Comparison of ENCODE assay signal across 18 mouse cellular contexts in genomic region chr11:72104223-72104622, GRCm38 (mm10). TPM values are rescaled to one million over a fixed set of nuclear protein-coding genes. Genes with fewer than 3 reads are reported as not detected.
DNase-seq lines count a peak whose midpoint lies in the region; ATAC-seq and TF ChIP-seq lines count a peak whose summit lies in the region.
"Had no signal": no experiment of that assay in that cellular context is flagged by ENCODE, and none has a peak within 500 bp of the region (broad histone marks: within the 10 kb centered on the region; RNA-seq: fewer than 3 reads in every experiment).

No protein-coding gene starts in this region.

- TF ChIP-seq POLR2A in cerebellum, adult 2 months (IDR thresholded peaks at IDR 0.05; ENCODE audit: borderline replicate concordance, insufficient read depth, low read length): no peak
- TF ChIP-seq POLR2A in olfactory bulb, adult 2 months (IDR thresholded peaks at IDR 0.05; ENCODE audit: insufficient read depth, low read depth, low read length): no peak

- no peak overlapping the region for H3K9ac ChIP-seq in midbrain, embryonic 12.5 days (replicated peaks)
- no peak overlapping the region for H3K9ac ChIP-seq in midbrain, postnatal 0 days (replicated peaks; ENCODE audit: low read length, poor library complexity, severe bottlenecking)
- no peak overlapping the region for H3K9ac ChIP-seq in hindbrain, embryonic 16.5 days (ENCODE audit: low read depth, low read length)
- H3K9ac ChIP-seq: heart, embryonic 15.5 days; kidney, embryonic 15.5 days; limb, embryonic 12.5 days; liver, embryonic 14.5 days had no signal

- WGBS in cerebellum, adult 2 months: 55% methylated on average over 8 of the region's 8 CpGs
- WGBS in midbrain, embryonic 12.5 days: 60% methylated on average over 8 of the region's 8 CpGs
- 59% methylated on average over 8 of the region's 8 CpGs for WGBS in midbrain, postnatal 0 days
- 66% methylated on average over 8 of the region's 8 CpGs for WGBS in hindbrain, embryonic 16.5 days
- 63% methylated on average over 8 of the region's 8 CpGs for WGBS in olfactory bulb, adult 2 months

- H3K4me2 ChIP-seq in midbrain, embryonic 12.5 days (replicated peaks): no peak overlapping the region
- H3K4me2 ChIP-seq in midbrain, postnatal 0 days (ENCODE audit: low read depth, low read length, poor library complexity, severe bottlenecking): no peak overlapping the region
- H3K4me2 ChIP-seq in hindbrain, embryonic 16.5 days (ENCODE audit: low read length): no peak overlapping the region
- H3K4me2 ChIP-seq: heart, embryonic 15.5 days; kidney, embryonic 15.5 days; limb, embryonic 12.5 days had no signal

- peak; percentile 12; the same call in 1 of the 2 replicates for TF ChIP-seq CTCF in cerebellum, adult 2 months (IDR thresholded peaks at IDR 0.05; ENCODE audit: borderline replicate concordance, insufficient read depth, low read depth, low read length)
- no peak for TF ChIP-seq CTCF in midbrain, postnatal 0 days (IDR thresholded peaks at IDR 0.05)
- no peak for TF ChIP-seq CTCF in olfactory bulb, adult 2 months (IDR thresholded peaks at IDR 0.05; ENCODE audit: insufficient read depth, low read depth, low read length)

- H3K36me3 ChIP-seq in midbrain, embryonic 12.5 days: no peaks in the 10 kb centered on the region
- H3K36me3 ChIP-seq in midbrain, postnatal 0 days (ENCODE audit: insufficient read depth, low read length): no peaks in the 10 kb centered on the region
- H3K36me3 ChIP-seq in hindbrain, embryonic 16.5 days (ENCODE audit: control insufficient read depth, insufficient read depth, low read length): no peaks in the 10 kb centered on the region
- H3K36me3 ChIP-seq: heart, embryonic 15.5 days; kidney, embryonic 15.5 days; limb, embryonic 12.5 days had no signal

- H3K27me3 ChIP-seq in cerebellum, adult 2 months (ENCODE audit: control insufficient read depth, insufficient read depth, low read length): no peaks in the 10 kb centered on the region; the same call in 1 of the 2 replicates
- no peaks in the 10 kb centered on the region for H3K27me3 ChIP-seq in midbrain, embryonic 12.5 days
- H3K27me3 ChIP-seq in midbrain, postnatal 0 days (ENCODE audit: insufficient read depth, low read length): no peaks in the 10 kb centered on the region
- no peaks in the 10 kb centered on the region for H3K27me3 ChIP-seq in hindbrain, embryonic 16.5 days (replicated peaks; ENCODE audit: control insufficient read depth, insufficient read depth, low read length)
- H3K27me3 ChIP-seq: heart, embryonic 15.5 days; kidney, embryonic 15.5 days; limb, embryonic 12.5 days had no signal

- no peak overlapping the region for H3K4me3 ChIP-seq in cerebellum, adult 2 months (replicated peaks; ENCODE audit: insufficient read depth, low read depth, low read length)
- H3K4me3 ChIP-seq in midbrain, embryonic 12.5 days: no peak overlapping the region
- H3K4me3 ChIP-seq in midbrain, postnatal 0 days (ENCODE audit: low read depth, low read length): no peak overlapping the region
- no peak overlapping the region for H3K4me3 ChIP-seq in hindbrain, embryonic 16.5 days (ENCODE audit: low read length)
- H3K4me3 ChIP-seq in olfactory bulb, adult 2 months (ENCODE audit: insufficient read depth, low read depth, low read length): no peak overlapping the region
- H3K4me3 ChIP-seq: heart, embryonic 15.5 days; kidney, embryonic 15.5 days; limb, embryonic 12.5 days had no signal

- no peak for ATAC-seq in midbrain, embryonic 12.5 days (ENCODE audit: low FRiP score, low read depth)
- ATAC-seq in midbrain, postnatal 0 days (ENCODE audit: low FRiP score): no peak
- no peak for ATAC-seq in hindbrain, embryonic 16.5 days
- ATAC-seq: inflammation-experienced regulatory T-cells, adult 6 months had no signal

- peaks cover 18% of the 10 kb centered on the region for H3K4me1 ChIP-seq in cerebellum, adult 2 months (ENCODE audit: control insufficient read depth, insufficient read depth, low read length)
- peaks cover 2% of the 10 kb centered on the region; the same call in 1 of the 2 replicates for H3K4me1 ChIP-seq in midbrain, embryonic 12.5 days
- H3K4me1 ChIP-seq in midbrain, postnatal 0 days (ENCODE audit: insufficient read depth, low read length): no peaks in the 10 kb centered on the region
- H3K4me1 ChIP-seq in hindbrain, embryonic 16.5 days (ENCODE audit: control insufficient read depth, insufficient read depth, low read depth, low read length): peaks cover 3% of the 10 kb centered on the region
- peaks cover 15% of the 10 kb centered on the region for H3K4me1 ChIP-seq in olfactory bulb, adult 2 months (ENCODE audit: control insufficient read depth, insufficient read depth, low read length)
- H3K4me1 ChIP-seq: heart, embryonic 15.5 days; kidney, embryonic 15.5 days; limb, embryonic 12.5 days had no signal

- DNase-seq in cerebellum, adult 2 months: peak in 1 of 2 experiments; percentile 59
- DNase-seq in cerebellum, adult 11 months: no peak
- no peak for DNase-seq in midbrain, postnatal 0 days (ENCODE audit: low spot score)
- DNase-seq in right cerebral cortex, postnatal 14 days: no peak
- DNase-seq in kidney, adult 18-20 months: no peak
- DNase-seq: lung, postnatal 14 days; spleen, adult 18-20 months; thymus, postnatal 4 days had no signal

- H3K27ac ChIP-seq in cerebellum, adult 2 months (ENCODE audit: insufficient read depth, low read length): no peak overlapping the region
- peak overlapping the region; percentile 58 for H3K27ac ChIP-seq in midbrain, embryonic 12.5 days (replicated peaks)
- no peak overlapping the region for H3K27ac ChIP-seq in midbrain, postnatal 0 days (ENCODE audit: low read depth, low read length)
- peak overlapping the region; percentile 55 for H3K27ac ChIP-seq in hindbrain, embryonic 16.5 days (ENCODE audit: low read depth, low read length)
- peak overlapping the region; percentile 16; the same call in 1 of the 2 replicates for H3K27ac ChIP-seq in olfactory bulb, adult 2 months (ENCODE audit: insufficient read depth, low read depth, low read length)
- H3K27ac ChIP-seq: heart, embryonic 15.5 days; kidney, embryonic 15.5 days; limb, embryonic 12.5 days; liver, embryonic 14.5 days had no signal

- peaks cover 2% of the 10 kb centered on the region; the same call in 1 of the 2 replicates for H3K9me3 ChIP-seq in midbrain, embryonic 12.5 days
- no peaks in the 10 kb centered on the region for H3K9me3 ChIP-seq in midbrain, postnatal 0 days (ENCODE audit: low read length)
- H3K9me3 ChIP-seq in hindbrain, embryonic 16.5 days (ENCODE audit: control insufficient read depth, low read length): no peaks in the 10 kb centered on the region
- H3K9me3 ChIP-seq: heart, embryonic 15.5 days; kidney, embryonic 15.5 days had no signal

RNA-seq across cellular contexts. Expression of gene Pitpnm3, which starts 31.4 kb away (rescaled TPM):
- 55.9 and 62.9 TPM in 2 replicates for polyA plus RNA-seq in cerebellum, adult 2 months (2012; rRNA removed)
- 1.2 and 1.5 TPM in 2 replicates for polyA plus RNA-seq in midbrain, embryonic 12.5 days (2016; fragmentation: Nextera tagmentation; extraction: Ambion mirVana)
- total RNA-seq in midbrain, postnatal 0 days (2014; rRNA removed): 29.6 and 33.0 TPM in 2 replicates
- polyA plus RNA-seq in midbrain, postnatal 0 days (2015; fragmentation: Nextera tagmentation; extraction: Ambion mirVana): 7.2 and 7.9 TPM in 2 replicates
- 5.5 and 5.8 TPM in 2 replicates for polyA plus RNA-seq in hindbrain, embryonic 16.5 days (2015; fragmentation: Nextera tagmentation; extraction: Ambion mirVana)
- polyA plus RNA-seq in olfactory bulb, adult 2 months (2012; ENCODE audit: insufficient read depth, insufficient read length, low replicate concordance, missing spikeins): not detected in 2 replicates
- total RNA-seq: megakaryocyte-erythroid progenitor cell, adult 5-6 weeks; neutrophil, adult 5-6 weeks had no signal
- polyA plus RNA-seq: inflammation-experienced regulatory T-cells, adult 6 months had no signal

Comparison
In these comparisons a context has a peak if more than half of its experiments do, and no peak if none do; other contexts are left out.
1. H3K27ac ChIP-seq: peak in midbrain, embryonic 12.5 days (single experiment), hindbrain, embryonic 16.5 days (single experiment) and olfactory bulb, adult 2 months (single experiment); none in cerebellum, adult 2 months (single experiment) and midbrain, postnatal 0 days (single experiment).